Mouse (Mus musculus): ENCODE results near the gene Vpreb3.

Gene Vpreb3

GRCm38 (mm10) chr10:75932891-75933290, 10.0 kb upstream of the Vpreb3 start, which contains the start of gene Chchd10:
Gene Chchd10, plus strand, starts transcription at chr10:75933130.
- DNase-seq = no peak

- no peak for DNase-seq
Observed at GRCm38 (mm10) chr10:75934991-75935390, 7.9 kb upstream of the Vpreb3 start.

DNA sequence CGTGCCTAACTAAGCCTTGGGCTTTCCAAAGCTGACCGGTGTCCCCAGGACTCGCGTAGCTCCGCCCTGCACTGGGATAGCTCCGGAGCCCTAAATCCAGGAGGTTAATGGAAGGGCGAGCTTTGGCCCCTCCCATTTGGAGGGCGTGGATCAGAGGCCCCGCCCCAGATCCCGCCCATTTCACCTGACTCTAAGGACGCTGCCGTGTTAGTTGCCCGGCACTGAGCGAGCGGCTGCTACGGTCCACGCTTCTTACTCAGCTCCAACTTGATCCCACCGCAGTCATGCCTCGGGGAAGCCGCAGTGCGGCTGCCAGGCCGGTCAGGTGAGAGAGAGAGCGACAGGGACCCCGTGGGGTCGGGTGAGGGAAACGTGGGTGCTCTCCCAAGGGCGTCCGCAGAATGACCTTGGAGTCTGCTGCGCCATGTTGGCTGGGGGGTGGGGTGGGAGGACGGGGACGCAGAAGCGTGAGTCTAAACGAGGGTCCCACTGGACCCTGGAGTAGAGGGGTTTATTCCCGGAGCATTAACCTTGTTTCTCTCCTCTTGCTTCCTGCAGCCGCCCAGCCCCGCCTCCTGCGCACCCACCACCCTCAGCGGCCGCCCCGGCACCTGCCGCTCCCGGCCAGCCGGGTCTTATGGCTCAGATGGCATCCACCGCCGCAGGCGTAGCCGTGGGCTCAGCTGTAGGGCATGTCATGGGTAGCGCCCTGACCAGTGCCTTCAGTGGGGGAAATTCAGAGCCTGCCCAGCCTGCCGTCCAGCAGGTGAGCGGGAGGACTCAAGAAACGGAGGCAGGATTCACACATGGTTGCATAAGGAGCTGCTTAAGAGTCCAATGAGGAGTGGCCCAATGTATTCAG, 6.9 kb upstream of the Vpreb3 start, which contains the start of gene Mmp11:
TSS of gene Mmp11 (minus strand) at position 817 of the 862 bp plus-strand sequence.
- DNase-seq = peak; percentile 70

GRCm38 (mm10) chr10:75936909-75937667, 5.8 kb upstream of the Vpreb3 start:
- DNase-seq = no peak

- DNase-seq = no peak
Observed at GRCm38 (mm10) chr10:75937851-75938643, 4.8 kb upstream of the Vpreb3 start.

DNA sequence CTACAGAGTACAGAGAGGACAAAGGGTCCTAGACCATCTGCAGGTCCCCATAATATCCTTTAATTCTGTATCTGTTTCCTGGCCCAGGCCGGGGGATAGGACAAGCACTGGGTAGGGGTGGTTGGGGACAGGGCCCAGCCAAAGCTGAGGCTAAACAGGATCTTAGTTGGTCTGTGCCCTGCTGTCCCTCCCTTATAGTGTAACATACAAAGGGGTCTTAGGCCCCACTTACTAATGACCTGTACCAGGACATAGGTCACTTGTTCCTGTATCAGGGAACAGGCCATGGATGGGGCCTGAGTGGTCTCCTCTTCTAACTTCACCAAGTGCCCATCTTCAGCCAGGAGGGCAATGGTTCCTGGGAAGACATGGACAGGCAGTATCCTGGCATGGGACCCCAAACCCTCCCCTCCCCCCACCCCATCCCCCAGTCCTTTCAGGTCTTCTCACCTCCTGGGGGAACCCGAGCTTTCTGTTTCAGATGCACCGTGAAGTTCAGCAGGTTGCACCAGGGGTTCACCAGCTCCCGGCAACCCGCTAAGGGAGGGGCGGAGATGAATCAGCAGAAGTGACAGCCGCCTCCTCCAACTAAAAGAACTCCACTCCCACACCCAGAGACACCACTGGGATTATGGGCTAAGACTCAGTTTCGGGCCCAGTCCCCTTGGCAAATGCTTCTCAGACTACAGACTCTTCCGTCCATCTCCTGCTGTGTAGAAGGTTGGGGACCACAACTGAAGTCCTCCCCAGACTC, 3.2 kb upstream of the Vpreb3 start:
- DNase-seq = no peak

DNA sequence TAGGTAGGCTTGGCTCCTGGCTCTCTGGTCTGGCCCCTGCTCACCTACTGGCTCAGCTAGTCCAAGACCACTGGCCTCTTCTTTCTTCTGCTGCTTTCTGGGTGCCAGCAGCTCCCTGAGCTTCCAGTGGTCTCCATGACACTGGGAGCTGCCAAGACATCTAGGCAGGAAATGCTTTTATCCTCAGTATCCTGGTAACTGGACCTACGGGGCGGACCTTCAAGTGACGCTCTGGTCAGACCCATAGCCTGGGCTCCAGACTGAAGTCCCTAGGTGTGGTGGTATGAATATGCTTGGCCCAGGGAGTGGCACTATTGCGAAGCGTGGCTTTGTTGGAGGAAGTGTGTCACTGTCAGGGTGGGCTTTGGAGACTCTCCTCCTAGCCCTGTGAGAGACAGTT, 2.3 kb upstream of the Vpreb3 start, which contains the start of gene Gm867:
TSS of gene Gm867 (minus strand) at position 153 of the 400 bp plus-strand sequence.
- DNase-seq = no peak

- DNase-seq = no peak
Observed at GRCm38 (mm10) chr10:75941042-75941824, 1.6 kb upstream of the Vpreb3 start.

DNA sequence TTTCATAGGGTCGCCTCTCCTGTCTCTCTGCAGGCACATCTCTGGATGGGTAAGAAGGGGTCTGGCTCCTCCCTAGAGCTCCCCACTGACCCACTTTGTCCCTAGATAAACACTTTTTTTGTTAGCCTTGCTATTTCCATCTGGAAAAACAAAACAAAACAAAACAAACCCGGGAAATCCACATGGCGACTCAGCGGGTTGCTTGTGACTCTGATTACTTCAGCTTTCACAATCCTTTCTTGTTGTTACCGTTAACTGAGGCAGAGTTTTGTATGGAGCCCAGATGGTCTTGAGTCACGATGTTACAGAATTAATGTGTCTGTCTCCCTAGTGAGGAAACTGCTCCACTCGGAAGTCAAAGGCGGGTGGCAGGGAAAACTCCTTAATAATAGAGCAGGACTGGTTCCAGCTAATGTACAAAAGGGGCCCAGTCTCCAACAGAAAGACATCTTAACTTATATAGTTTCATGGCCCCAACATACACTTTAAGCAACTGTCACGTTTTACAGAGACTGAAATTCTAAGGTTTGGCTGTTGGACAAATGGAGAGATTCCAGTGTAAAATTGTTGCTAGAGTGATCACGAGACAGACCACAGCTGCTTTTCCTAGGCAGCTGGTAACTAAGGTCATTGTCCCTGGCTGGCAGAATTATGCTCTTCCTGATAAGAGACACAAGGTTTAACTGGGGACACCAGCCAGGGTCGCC, 1.4 kb downstream of the Vpreb3 start:
- DNase-seq = peak; percentile 56

GRCm38 (mm10) chr10:75945213-75945612, 2.4 kb downstream of the Vpreb3 start:
- DNase-seq = no peak

GRCm38 (mm10) chr10:75945896-75946295, 3.0 kb downstream of the Vpreb3 start:
- DNase-seq = no peak

GRCm38 (mm10) chr10:75948079-75948478, 5.2 kb downstream of the Vpreb3 start:
- no peak for DNase-seq

- no peak for DNase-seq
Observed at GRCm38 (mm10) chr10:75949053-75950045, 6.5 kb downstream of the Vpreb3 start.

DNA sequence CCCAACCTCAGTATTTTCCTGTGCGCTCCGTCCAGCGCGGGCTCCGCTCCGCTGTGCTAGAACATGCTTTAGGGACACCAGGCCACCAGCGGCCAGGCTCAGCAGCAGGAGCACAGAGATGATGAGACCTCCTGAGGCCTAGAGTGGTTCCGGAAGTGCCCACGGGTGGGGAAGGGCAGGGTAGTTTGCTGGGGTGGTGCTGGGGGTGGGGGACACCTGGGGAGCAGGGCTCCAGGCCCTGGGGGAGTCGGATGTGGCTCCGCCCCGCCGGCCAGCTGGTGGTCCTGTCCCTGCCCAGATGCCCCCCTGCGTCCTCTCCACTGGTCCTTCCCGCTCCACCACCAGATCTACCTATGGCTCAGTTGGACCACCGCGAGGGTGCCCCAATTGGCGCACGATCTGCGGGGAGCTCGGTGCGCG, 7.9 kb downstream of the Vpreb3 start:
- DNase-seq = no peak

DNA sequence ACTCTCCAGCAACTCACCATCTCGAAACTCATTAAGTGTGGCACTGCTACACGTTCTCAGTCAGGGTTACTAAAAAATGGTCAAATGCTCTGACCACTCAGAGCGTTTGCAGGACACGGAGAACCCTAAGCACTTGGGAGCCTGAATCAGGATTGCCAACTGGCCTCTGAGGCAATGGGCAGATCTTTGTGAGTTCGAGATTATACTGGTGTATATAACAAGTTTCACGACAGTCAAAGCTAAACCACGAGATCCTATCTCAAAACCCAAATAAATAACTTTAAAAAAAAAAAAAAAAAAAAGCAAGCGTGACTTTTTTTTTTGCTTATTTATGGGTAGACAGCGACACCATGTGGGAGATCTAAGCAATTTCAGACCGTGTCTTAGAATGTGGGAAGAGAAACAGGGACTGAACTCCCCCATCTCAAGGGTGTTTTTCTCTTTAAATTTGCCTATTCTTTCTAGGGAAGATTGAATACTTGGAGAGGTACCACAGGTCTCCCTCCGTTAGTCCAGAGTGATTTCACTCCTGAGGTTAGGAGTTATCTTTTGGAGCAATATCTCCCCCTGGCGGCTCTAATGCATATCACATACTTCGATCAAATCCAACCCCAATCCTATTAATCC, 8.7 kb downstream of the Vpreb3 start:
- DNase-seq = peak; percentile 34

DNA sequence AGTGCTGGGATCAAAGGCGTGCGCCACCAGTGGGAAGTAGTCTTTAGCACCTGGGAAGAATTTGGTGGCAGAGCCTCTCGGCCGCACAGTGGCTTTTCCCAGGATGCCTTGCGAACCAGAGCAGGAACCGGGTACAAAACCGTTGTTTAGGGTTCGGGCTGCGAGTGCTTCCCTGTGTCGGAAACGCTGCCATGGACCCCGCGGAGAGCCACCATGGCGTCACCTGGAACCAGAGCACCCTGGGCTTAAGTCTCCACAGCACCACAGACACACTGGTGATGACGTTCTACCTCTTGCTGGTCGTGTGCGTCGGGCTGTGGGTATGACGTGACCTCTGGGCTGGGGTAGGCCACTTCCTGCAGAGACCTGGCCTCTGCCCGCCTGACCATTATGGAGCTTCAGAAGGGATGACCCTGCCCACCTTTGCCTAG, 11.5 kb downstream of the Vpreb3 start, which contains the start of gene Gm5134:
TSS of gene Gm5134 (plus strand) at position 134 of the 431 bp plus-strand sequence.
- DNase-seq = no peak

- no peak for DNase-seq
Observed at GRCm38 (mm10) chr10:75973846-75974245, 31.0 kb downstream of the Vpreb3 start.

DNA sequence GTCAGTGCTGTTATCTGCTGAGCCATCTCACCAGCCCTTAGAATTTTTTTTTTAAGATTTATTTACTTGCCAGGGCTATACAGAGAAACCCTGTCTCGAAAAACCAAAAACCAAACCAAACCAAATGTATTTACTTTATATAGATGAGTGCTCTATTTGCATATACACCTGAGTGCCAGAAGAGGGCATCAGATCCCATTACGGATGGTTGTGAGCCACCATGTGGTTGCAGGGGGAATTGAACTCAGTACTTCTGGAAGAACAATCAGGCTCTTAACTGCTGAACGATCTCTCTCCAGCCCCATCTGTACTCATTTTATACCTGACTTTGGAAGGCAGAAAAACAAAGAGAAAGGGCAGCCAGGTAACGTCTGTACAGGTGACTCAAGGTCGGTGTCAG, 32.4 kb downstream of the Vpreb3 start:
- no peak for DNase-seq

Measured in layer of hippocampus, adult 9-11 months (tissue).